In the genomic region with DNA sequence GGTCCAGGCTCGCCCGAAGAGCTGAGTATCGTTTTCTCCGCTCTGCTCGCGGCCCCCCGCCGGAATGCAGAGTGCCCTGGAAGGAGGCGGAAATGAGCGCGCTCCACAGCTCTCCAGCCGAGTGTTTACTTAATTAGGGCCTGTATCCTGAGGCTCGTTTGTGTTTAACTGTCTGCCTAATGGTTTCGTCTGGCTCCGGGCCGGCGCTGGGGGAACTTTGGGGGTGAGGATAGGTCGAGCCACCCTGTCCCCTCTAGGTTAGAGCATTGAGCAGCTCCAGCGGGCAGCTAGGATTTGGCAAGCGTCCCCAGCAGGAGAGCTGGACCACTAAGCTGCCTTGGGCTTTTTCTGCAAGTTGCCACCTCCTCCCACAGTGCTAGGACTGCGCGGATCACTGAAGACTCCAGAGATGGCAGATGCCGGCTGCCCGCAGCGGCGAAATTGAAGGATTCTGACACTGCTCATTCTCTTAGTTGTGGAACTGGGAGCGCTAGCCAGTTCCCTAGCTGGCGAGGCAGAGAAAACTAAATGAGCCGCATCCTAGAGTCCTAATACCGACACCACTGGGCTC, we compare ENCODE assay signal across 9 mouse cellular contexts. TPM values are rescaled to one million over a fixed set of nuclear protein-coding genes. Genes with fewer than 3 reads are reported as not detected.
A peak's percentile ranks its signal among the peaks of the same experiment; 100 is the strongest.
DNase-seq lines count a peak whose midpoint lies in the region; ATAC-seq and TF ChIP-seq lines count a peak whose summit lies in the region.
"Had no signal": no experiment of that assay in that cellular context is flagged by ENCODE, and none has a peak within 500 bp of the region (broad histone marks: within the 10 kb centered on the region; RNA-seq: fewer than 3 reads in every experiment).

No protein-coding gene starts in this region.

- 2% methylated on average over 30 of the region's 30 CpGs for WGBS in intestine, embryonic 14.5 days
- WGBS in lung, adult 2 months, result 4% methylated on average over 30 of the region's 30 CpGs

- no peak for TF ChIP-seq CTCF in embryonic fibroblast, embryonic 13.5 days (IDR thresholded peaks at IDR 0.05; ENCODE audit: borderline replicate concordance, insufficient read depth, low read length)
- no peak for TF ChIP-seq CTCF in lung, adult 2 months (IDR thresholded peaks at IDR 0.05; ENCODE audit: insufficient read depth, low read length)

- H3K9ac ChIP-seq in intestine, embryonic 14.5 days (ENCODE audit: low read length), result peak overlapping the region; percentile 25

- no peak for TF ChIP-seq POLR2A in embryonic fibroblast, embryonic 13.5 days (IDR thresholded peaks at IDR 0.05; ENCODE audit: low read depth, low read length)
- no peak for TF ChIP-seq POLR2A in lung, adult 2 months (IDR thresholded peaks at IDR 0.05; ENCODE audit: borderline replicate concordance, extremely low read depth, low read depth, low read length)

- peak; percentile 2 for DNase-seq in cerebellum, adult 11 months
- peak; percentile 87 for DNase-seq in R1 (ENCODE audit: low read depth, low spot score)
- DNase-seq in intestine, embryonic 14.5 days (ENCODE audit: low spot score), result peak; percentile 83
- DNase-seq in lung, adult 2 months, result peak; percentile 52
- DNase-seq in retina, embryonic 14.5 days (ENCODE audit: low spot score), result peak; percentile 73
- no peak for DNase-seq in gastrocnemius, postnatal 25 days

- peak overlapping the region; percentile 55 for H3K4me2 ChIP-seq in intestine, embryonic 14.5 days (ENCODE audit: low read length)

- H3K9me3 ChIP-seq in intestine, embryonic 14.5 days (ENCODE audit: control insufficient read depth, low read length), result no peaks in the 10 kb centered on the region

- no peak overlapping the region for H3K4me3 ChIP-seq in embryonic fibroblast, embryonic 13.5 days (ENCODE audit: insufficient read depth, low read length)
- H3K4me3 ChIP-seq in intestine, embryonic 14.5 days (ENCODE audit: low read depth, low read length), result peak overlapping the region; percentile 22
- peak overlapping the region; percentile 24 for H3K4me3 ChIP-seq in lung, adult 2 months (replicated peaks; ENCODE audit: extremely low read depth, low read depth, low read length)

- H3K36me3 ChIP-seq in intestine, embryonic 14.5 days (ENCODE audit: control insufficient read depth, insufficient read depth, low read length), result no peaks in the 10 kb centered on the region

- H3K4me1 ChIP-seq in embryonic fibroblast, embryonic 13.5 days (ENCODE audit: control insufficient read depth, insufficient read depth, low read length), result peaks cover 4% of the 10 kb centered on the region; the same call in 1 of the 2 replicates
- H3K4me1 ChIP-seq in intestine, embryonic 14.5 days (replicated peaks; ENCODE audit: control insufficient read depth, insufficient read depth, low read length), result peaks cover 42% of the 10 kb centered on the region
- H3K4me1 ChIP-seq in lung, adult 2 months (ENCODE audit: control insufficient read depth, insufficient read depth, low read length), result peaks cover 11% of the 10 kb centered on the region

- no peaks in the 10 kb centered on the region for H3K27me3 ChIP-seq in intestine, embryonic 14.5 days (replicated peaks; ENCODE audit: control insufficient read depth, insufficient read depth, low read length)

- H3K27ac ChIP-seq in embryonic fibroblast, embryonic 13.5 days (ENCODE audit: insufficient read depth, low read length), result peak overlapping the region; percentile 27
- H3K27ac ChIP-seq in intestine, embryonic 14.5 days (ENCODE audit: low read depth), result peak overlapping the region; percentile 89

- ATAC-seq in cerebellum, adult (ENCODE audit: insufficient number of reproducible peaks, low FRiP score, low TSS enrichment), result no peak
- 0 out of 2 replicates have a peak, but pooled peaks have one; percentile 16 for ATAC-seq in intestine, embryonic 14.5 days (replicated peaks; ENCODE audit: low FRiP score, low TSS enrichment, low read depth)

RNA-seq across cellular contexts. Expression of a gene that starts 2.8 kb away (rescaled TPM):
- 49.9 and 70.2 TPM in 2 replicates for polyA plus RNA-seq in embryonic fibroblast, embryonic 13.5 days (2011; ENCODE audit: insufficient read length, low read depth, missing spikeins)
- polyA plus RNA-seq in intestine, embryonic 14.5 days (2014; fragmentation: Nextera tagmentation; extraction: Ambion mirVana), result 16.1 and 19.2 TPM in 2 replicates
- polyA plus RNA-seq in lung, adult 2 months (2012; rRNA removed), result 1.3 and 2.0 TPM in 2 replicates
- total RNA-seq in gastrocnemius, postnatal 25 days (2021), result under 1 TPM in 1 of 2 experiments, not detected in 1; 0.05 TPM
- total RNA-seq: neutrophil, adult 5-6 weeks had no signal

RNA-seq across cellular contexts. Expression of a gene that starts 7.5 kb away (rescaled TPM):
- not detected in 2 replicates for polyA plus RNA-seq in embryonic fibroblast, embryonic 13.5 days (2011; ENCODE audit: insufficient read length, low read depth, missing spikeins)
- not detected in 2 replicates for polyA plus RNA-seq in intestine, embryonic 14.5 days (2014; fragmentation: Nextera tagmentation; extraction: Ambion mirVana)
- not detected in 2 replicates for polyA plus RNA-seq in lung, adult 2 months (2012; rRNA removed)
- total RNA-seq in gastrocnemius, postnatal 25 days (2021), result not detected
- total RNA-seq: neutrophil, adult 5-6 weeks had no signal
